Mouse (Mus musculus) lung, postnatal 0 days (tissue): ENCODE measurements around the gene Dnajc28.

ENCODE experiments used
- CTCF ChIP-seq: IDR thresholded peaks from 2 replicates; pipeline ENCODE4 v1.5.1; 2016; ENCODE audit warnings: antibody characterized with exemption, mild to moderate bottlenecking
- EP300 ChIP-seq: IDR thresholded peaks from 2 replicates; pipeline ENCODE4 v1.6.1; 2016; ENCODE audit warnings: antibody characterized with exemption, mild to moderate bottlenecking, control low read depth

DNA sequence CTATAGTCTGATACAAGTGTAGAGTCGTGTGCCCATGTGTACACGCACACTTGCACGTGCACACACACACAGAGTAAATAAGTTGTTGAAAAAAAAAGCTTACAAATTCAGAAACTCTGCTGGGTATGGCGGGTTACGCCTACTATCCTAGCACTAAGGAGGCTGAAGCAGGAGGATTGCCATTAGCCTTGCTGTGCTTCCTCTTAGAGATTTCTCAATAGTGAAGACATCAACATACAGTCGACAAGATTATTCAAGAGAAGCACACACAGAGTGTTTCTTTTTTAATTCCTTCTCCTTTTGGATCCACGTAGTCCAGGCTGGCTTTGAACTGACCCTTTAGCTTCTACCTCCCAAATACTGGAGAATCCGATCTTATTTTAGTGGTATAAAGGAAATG is 21.3 kb upstream of the Dnajc28 start:
- TF ChIP-seq EP300 (no peak), CTCF (no peak)
